Mouse (Mus musculus) spleen, adult 2 months (tissue): ENCODE data around the gene Scarf2.

Experiments
- CTCF ChIP-seq: fragments of 200-500 bp; IDR thresholded peaks from 2 replicates; pipeline ENCODE4 v1.5.1; 2011; ENCODE audit warnings: mild to moderate bottlenecking, inconsistent platforms; ENCODE audit not compliant: insufficient read depth, insufficient read length, insufficient replicate concordance; ENCODE audit errors: extremely low read depth
- POLR2A ChIP-seq: fragments of 200-500 bp; IDR thresholded peaks from 2 replicates; pipeline ENCODE4 v1.6.1; 2011; ENCODE audit warnings: low read depth, low read length, inconsistent platforms

- TF ChIP-seq POLR2A (no peak), CTCF (no peak)
These were observed 15.0 kb downstream of the Scarf2 start for GRCm38 (mm10) chr16:17812120-17812519.
